Mouse (Mus musculus) spleen, adult 2 months (tissue): ENCODE measurements around the gene Gm17268.

Experiments
- CTCF ChIP-seq: fragments of 200-500 bp; IDR thresholded peaks from 2 replicates; pipeline ENCODE4 v1.5.1; 2011; ENCODE audit warnings: mild to moderate bottlenecking, inconsistent platforms; ENCODE audit not compliant: insufficient read depth, insufficient read length, insufficient replicate concordance; ENCODE audit errors: extremely low read depth
- POLR2A ChIP-seq: fragments of 200-500 bp; IDR thresholded peaks from 2 replicates; pipeline ENCODE4 v1.6.1; 2011; ENCODE audit warnings: low read depth, low read length, inconsistent platforms

DNA sequence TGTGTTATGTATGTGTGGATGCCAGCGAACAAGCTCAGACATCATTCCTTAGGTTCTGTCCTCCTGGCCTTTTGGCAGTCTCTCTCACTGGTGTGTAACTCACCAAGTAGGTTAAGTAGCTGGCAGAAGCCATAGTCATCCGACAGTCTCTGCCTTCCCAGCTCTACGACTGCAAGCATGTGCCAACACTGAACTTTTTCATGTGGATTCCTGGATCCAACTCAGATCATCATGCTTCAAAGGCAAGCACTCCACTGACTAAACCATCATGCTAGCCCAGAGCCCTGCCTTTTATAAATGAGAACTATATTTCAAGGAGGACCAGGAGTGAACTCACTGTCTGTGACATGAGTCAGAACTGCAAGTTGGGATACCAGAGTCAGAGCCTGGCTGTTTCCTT is 35.3 kb upstream of the Gm17268 start:
- TF ChIP-seq CTCF, result no peak
- no peak for TF ChIP-seq POLR2A
